Mouse (Mus musculus) spleen, adult 12 weeks (tissue): ENCODE measurements around the gene Skint1.
"Not testable (repeated sequence)": the region's sequence is repeated elsewhere in the genome, so short reads cannot be mapped to it uniquely, and the experiment has no call there.

Experiments
- DNase-seq: peaks from one replicate; pipeline ENCODE4 v3.0.0; 2022; ENCODE audit warnings: low spot score

The Skint1 gene

DNA sequence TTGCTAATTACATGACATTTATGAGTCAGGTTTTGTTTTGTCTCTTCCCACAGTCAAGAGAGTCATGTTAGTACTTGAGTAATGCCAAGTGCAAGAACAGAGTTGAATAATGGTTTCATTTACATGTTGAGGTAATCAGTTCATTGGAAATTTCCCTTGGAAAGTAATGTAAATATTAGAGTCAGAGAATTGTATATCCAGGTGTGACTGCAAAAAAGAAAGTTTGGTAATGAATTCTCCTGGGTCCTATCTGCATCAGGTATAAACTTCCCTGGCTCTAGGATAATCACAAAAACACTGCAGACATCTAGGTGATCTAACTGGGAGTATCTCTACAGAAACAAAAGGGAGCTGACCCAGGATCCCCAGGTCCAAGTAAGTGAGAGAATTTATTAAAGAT is at the start of gene Skint1:
TSS of gene Skint1 (plus strand) at position 301 of the 400 bp plus-strand sequence.
- DNase-seq = no peak

DNA sequence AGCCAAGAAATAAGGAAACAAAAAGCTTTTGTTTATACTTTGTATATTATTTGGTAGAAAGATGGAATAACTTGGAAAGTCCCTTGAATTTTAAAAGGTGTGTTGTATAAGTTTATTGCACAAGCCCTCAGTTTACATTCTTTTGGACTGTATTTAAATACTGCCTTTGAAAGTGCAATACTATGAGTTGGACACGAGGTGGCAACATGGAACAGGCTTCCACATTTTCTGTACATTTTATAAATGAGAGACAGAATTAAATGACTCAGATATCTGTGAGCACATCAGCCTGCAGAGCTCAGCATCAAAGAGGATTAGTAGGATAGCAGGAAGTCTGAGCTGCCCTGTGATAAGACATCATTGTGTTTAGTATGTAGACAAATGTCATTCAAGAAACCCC is 44.8 kb upstream of the Skint1 start:
- no peak for DNase-seq

DNA sequence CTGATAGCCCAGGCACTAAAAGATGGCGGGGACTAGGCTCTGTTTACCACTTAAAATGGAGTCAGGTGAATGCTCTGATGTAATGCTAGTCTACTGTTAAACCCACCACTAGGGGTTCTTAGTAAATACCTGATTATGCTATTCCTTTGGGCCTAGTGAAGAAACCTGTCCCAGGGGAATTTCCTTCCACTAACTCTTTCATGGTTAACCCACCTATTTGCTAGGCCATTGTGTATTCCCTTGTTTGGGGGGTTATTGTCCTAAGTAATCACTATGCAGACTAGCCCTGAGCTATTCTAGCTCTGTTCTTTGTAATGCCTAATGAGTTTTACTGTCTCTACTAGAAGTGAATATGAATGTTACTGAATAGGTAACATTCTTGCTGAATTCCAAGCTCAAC is 42.8 kb upstream of the Skint1 start:
- DNase-seq = not testable (repeated sequence)

DNA sequence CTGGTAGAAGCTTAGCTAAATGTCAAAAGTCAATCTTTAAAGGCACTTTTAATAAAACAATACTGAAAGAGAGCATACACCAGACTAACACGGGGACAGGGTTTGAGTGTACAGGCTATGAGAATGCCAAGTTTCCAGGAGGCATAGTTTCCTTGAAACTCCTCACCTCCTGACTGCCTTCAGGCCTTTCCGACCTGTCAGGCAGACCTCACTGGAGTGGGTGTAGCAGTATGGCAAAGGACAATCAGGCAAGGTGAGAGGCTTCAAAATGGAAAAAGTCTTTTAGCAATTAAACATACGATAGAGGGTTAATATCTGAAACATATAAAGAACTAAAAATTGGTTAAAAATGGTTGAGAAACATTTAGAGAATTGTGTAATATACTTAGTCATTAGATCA is 42.4 kb upstream of the Skint1 start:
- no peak for DNase-seq

DNA sequence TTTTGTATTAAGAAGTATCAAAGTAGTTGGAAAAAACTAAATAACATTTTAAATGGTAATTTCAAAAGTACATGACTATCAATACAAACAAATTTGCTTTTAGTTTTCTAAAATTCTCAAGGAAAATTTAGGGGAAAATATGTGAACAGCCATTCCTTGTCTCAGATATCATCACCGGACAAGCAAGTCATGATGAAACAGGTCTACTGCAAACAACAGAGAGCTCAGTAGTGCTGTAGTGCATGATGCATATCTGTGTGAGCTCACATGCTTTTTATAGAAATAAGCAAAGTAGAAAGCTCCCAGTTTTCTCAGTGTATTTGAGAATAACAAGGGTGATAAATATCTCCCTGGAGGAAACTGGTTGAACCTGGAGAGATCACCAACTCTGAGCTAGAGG is 33.4 kb upstream of the Skint1 start, which contains the start of gene Skint7:
TSS of gene Skint7 (plus strand) at position 301 of the 400 bp plus-strand sequence.
- DNase-seq = no peak

DNA sequence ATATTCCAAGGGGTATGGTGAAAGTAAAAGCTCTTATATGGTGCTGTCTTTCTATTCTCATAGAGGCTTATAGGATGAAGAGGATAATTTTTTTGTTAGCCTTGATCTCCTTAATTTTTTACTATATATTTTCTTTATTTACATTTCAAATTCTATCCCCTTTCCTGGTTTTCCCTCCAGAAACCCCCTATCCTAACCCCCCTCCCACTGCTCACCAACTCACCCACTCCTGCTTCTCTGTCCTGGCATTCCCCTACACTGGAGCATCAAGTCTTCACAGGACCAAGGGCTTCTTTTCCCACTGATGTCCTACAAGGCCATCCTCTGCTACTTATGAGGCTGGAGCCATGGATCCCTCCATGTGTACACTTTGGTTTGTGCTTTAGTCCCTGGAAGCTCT is 65.6 kb downstream of the Skint1 start, which contains the start of gene Skint4:
TSS of gene Skint4 (plus strand) at position 301 of the 400 bp plus-strand sequence.
- DNase-seq = no peak
